Mouse (Mus musculus): ENCODE measurements around the gene Gm20441.

Gene Gm20441

GRCm38 (mm10) chr10:75819882-75820281, 39.1 kb upstream of the Gm20441 start:
- no peak for TF ChIP-seq CTCF (conservative IDR thresholded peaks at IDR 0.05; ENCODE audit: low read length)
- TF ChIP-seq POU5F1 (IDR thresholded peaks at IDR 0.05; ENCODE audit: borderline replicate concordance, low read length) = no peak
- TF ChIP-seq NANOG (IDR thresholded peaks at IDR 0.05; ENCODE audit: borderline replicate concordance, low read length) = no peak
- H3K4me1 ChIP-seq (replicated peaks; ENCODE audit: low read depth, low read length) = peaks cover 5% of the 10 kb centered on the region; the same call in 1 of the 2 replicates
- H3K4me3 ChIP-seq (replicated peaks; ENCODE audit: low read length) = no peak overlapping the region
- 0 out of 2 replicates have a peak, but pooled peaks cover 4% of the 10 kb centered on the region for H3K27me3 ChIP-seq (ENCODE audit: insufficient read depth, low read length)
- no peaks in the 10 kb centered on the region for H3K36me3 ChIP-seq (ENCODE audit: insufficient read depth, low read length)
- H3K9me3 ChIP-seq (ENCODE audit: low read length) = 0 out of 2 replicates have a peak, but pooled peaks cover 4% of the 10 kb centered on the region

- H3K9me3 ChIP-seq (ENCODE audit: low read length) = 0 out of 2 replicates have a peak, but pooled peaks cover 4% of the 10 kb centered on the region
- TF ChIP-seq CTCF (conservative IDR thresholded peaks at IDR 0.05; ENCODE audit: low read length) (peak; percentile 61), POU5F1 (IDR thresholded peaks at IDR 0.05; ENCODE audit: borderline replicate concordance, low read length) (no peak)
- 0 out of 2 replicates have a peak, but pooled peaks cover 4% of the 10 kb centered on the region for H3K27me3 ChIP-seq (ENCODE audit: insufficient read depth, low read length)
- H3K4me3 ChIP-seq (replicated peaks; ENCODE audit: low read length) = no peak overlapping the region
- H3K36me3 ChIP-seq (ENCODE audit: insufficient read depth, low read length) = no peaks in the 10 kb centered on the region
- H3K4me1 ChIP-seq (replicated peaks; ENCODE audit: low read depth, low read length) = peaks cover 5% of the 10 kb centered on the region; the same call in 1 of the 2 replicates
Observed at GRCm38 (mm10) chr10:75818641-75819040, 37.9 kb upstream of the Gm20441 start.

- no peaks in the 10 kb centered on the region for H3K36me3 ChIP-seq (ENCODE audit: insufficient read depth, low read length)
- peaks cover 20% of the 10 kb centered on the region for H3K27me3 ChIP-seq (ENCODE audit: insufficient read depth, low read length)
- no peak overlapping the region for H3K4me3 ChIP-seq (replicated peaks; ENCODE audit: low read length)
- H3K9me3 ChIP-seq (ENCODE audit: low read length) = peaks cover 4% of the 10 kb centered on the region; the same call in 1 of the 2 replicates
- H3K4me1 ChIP-seq (replicated peaks; ENCODE audit: low read depth, low read length) = peaks cover 11% of the 10 kb centered on the region
- TF ChIP-seq NANOG (IDR thresholded peaks at IDR 0.05; ENCODE audit: borderline replicate concordance, low read length) = no peak
- no peak for TF ChIP-seq CTCF (conservative IDR thresholded peaks at IDR 0.05; ENCODE audit: low read length)
- no peak for TF ChIP-seq POU5F1 (IDR thresholded peaks at IDR 0.05; ENCODE audit: borderline replicate concordance, low read length)
Observed at GRCm38 (mm10) chr10:75804217-75804616, 23.5 kb upstream of the Gm20441 start.

GRCm38 (mm10) chr10:75798176-75798696, 17.5 kb upstream of the Gm20441 start, which contains the start of gene Gstt1:
Gstt1 (minus strand) TSS chr10:75798584.
- Histone ChIP-seq H3K4me1 (replicated peaks; ENCODE audit: low read depth, low read length) (peaks cover 61% of the 10 kb centered on the region), H3K9me3 (ENCODE audit: low read length) (no peaks in the 10 kb centered on the region), H3K27me3 (ENCODE audit: insufficient read depth, low read length) (peaks cover 42% of the 10 kb centered on the region), H3K4me3 (replicated peaks; ENCODE audit: low read length) (peak within 1 kb of the TSS; percentile 75), H3K36me3 (ENCODE audit: insufficient read depth, low read length) (no peaks in the 10 kb centered on the region)
- TF ChIP-seq POU5F1 (IDR thresholded peaks at IDR 0.05; ENCODE audit: borderline replicate concordance, low read length) (no peak), CTCF (conservative IDR thresholded peaks at IDR 0.05; ENCODE audit: low read length) (no peak), NANOG (IDR thresholded peaks at IDR 0.05; ENCODE audit: borderline replicate concordance, low read length) (no peak)

- H3K27me3 ChIP-seq (ENCODE audit: insufficient read depth, low read length) = peaks cover 42% of the 10 kb centered on the region
- H3K4me3 ChIP-seq (replicated peaks; ENCODE audit: low read length) = peak overlapping the region; percentile 75
Observed at GRCm38 (mm10) chr10:75797619-75798175, 16.9 kb upstream of the Gm20441 start.

GRCm38 (mm10) chr10:75796731-75797516, 16.2 kb upstream of the Gm20441 start:
- Histone ChIP-seq H3K27me3 (ENCODE audit: insufficient read depth, low read length) (peaks cover 39% of the 10 kb centered on the region), H3K9me3 (ENCODE audit: low read length) (no peaks in the 10 kb centered on the region), H3K4me3 (replicated peaks; ENCODE audit: low read length) (peak overlapping the region; percentile 35), H3K36me3 (ENCODE audit: insufficient read depth, low read length) (no peaks in the 10 kb centered on the region), H3K4me1 (replicated peaks; ENCODE audit: low read depth, low read length) (peaks cover 61% of the 10 kb centered on the region)
- TF ChIP-seq NANOG (IDR thresholded peaks at IDR 0.05; ENCODE audit: borderline replicate concordance, low read length) (no peak), CTCF (conservative IDR thresholded peaks at IDR 0.05; ENCODE audit: low read length) (no peak), POU5F1 (IDR thresholded peaks at IDR 0.05; ENCODE audit: borderline replicate concordance, low read length) (no peak)

More at GRCm38 (mm10) chr10:75797619-75798175, 16.9 kb upstream of the Gm20441 start:
- no peak for TF ChIP-seq POU5F1 (IDR thresholded peaks at IDR 0.05; ENCODE audit: borderline replicate concordance, low read length)
- no peak for TF ChIP-seq NANOG (IDR thresholded peaks at IDR 0.05; ENCODE audit: borderline replicate concordance, low read length)
- TF ChIP-seq CTCF (conservative IDR thresholded peaks at IDR 0.05; ENCODE audit: low read length) = no peak
- H3K9me3 ChIP-seq (ENCODE audit: low read length) = no peaks in the 10 kb centered on the region
- peaks cover 61% of the 10 kb centered on the region for H3K4me1 ChIP-seq (replicated peaks; ENCODE audit: low read depth, low read length)
- H3K36me3 ChIP-seq (ENCODE audit: insufficient read depth, low read length) = no peaks in the 10 kb centered on the region

GRCm38 (mm10) chr10:75794880-75795279, 14.1 kb upstream of the Gm20441 start:
- Histone ChIP-seq H3K9me3 (ENCODE audit: low read length) (no peaks in the 10 kb centered on the region), H3K4me1 (replicated peaks; ENCODE audit: low read depth, low read length) (peaks cover 61% of the 10 kb centered on the region), H3K27me3 (ENCODE audit: insufficient read depth, low read length) (peaks cover 29% of the 10 kb centered on the region), H3K4me3 (replicated peaks; ENCODE audit: low read length) (no peak overlapping the region), H3K36me3 (ENCODE audit: insufficient read depth, low read length) (no peaks in the 10 kb centered on the region)
- no peak for TF ChIP-seq POU5F1 (IDR thresholded peaks at IDR 0.05; ENCODE audit: borderline replicate concordance, low read length)
- no peak for TF ChIP-seq CTCF (conservative IDR thresholded peaks at IDR 0.05; ENCODE audit: low read length)
- no peak for TF ChIP-seq NANOG (IDR thresholded peaks at IDR 0.05; ENCODE audit: borderline replicate concordance, low read length)

- no peaks in the 10 kb centered on the region for H3K36me3 ChIP-seq (ENCODE audit: insufficient read depth, low read length)
- H3K9me3 ChIP-seq (ENCODE audit: low read length) = no peaks in the 10 kb centered on the region
- H3K27me3 ChIP-seq (ENCODE audit: insufficient read depth, low read length) = 0 out of 2 replicates have a peak, but pooled peaks cover 3% of the 10 kb centered on the region
- H3K4me3 ChIP-seq (replicated peaks; ENCODE audit: low read length) = no peak overlapping the region
- TF ChIP-seq NANOG (IDR thresholded peaks at IDR 0.05; ENCODE audit: borderline replicate concordance, low read length) = no peak
- TF ChIP-seq POU5F1 (IDR thresholded peaks at IDR 0.05; ENCODE audit: borderline replicate concordance, low read length) = no peak
- TF ChIP-seq CTCF (conservative IDR thresholded peaks at IDR 0.05; ENCODE audit: low read length) = no peak
- H3K4me1 ChIP-seq (replicated peaks; ENCODE audit: low read depth, low read length) = peaks cover 34% of the 10 kb centered on the region
Observed at GRCm38 (mm10) chr10:75790773-75791172, 10.0 kb upstream of the Gm20441 start.
